Mouse (Mus musculus): ENCODE measurements around the gene Hist2h2be. TPM values are rescaled to one million over a fixed set of nuclear protein-coding genes. Genes with fewer than 3 reads are reported as not detected.

The Hist2h2be gene
- polyA plus RNA-seq, 1 experiment, result 9.4 TPM

GRCm38 (mm10) chr3:96247356-96248140 lies 26.6 kb downstream of the Hist2h2be start:
- 15% methylated on average over 11 of the region's 11 CpGs for WGBS
- Histone ChIP-seq H3K4me1 (ENCODE audit: control insufficient read depth, insufficient read depth, low read length) (peaks cover 7% of the 10 kb centered on the region), H3K4me3 (replicated peaks; ENCODE audit: control insufficient read depth, low read depth, low read length) (peak overlapping the region; percentile 60), H3K27ac (ENCODE audit: control insufficient read depth, insufficient read depth, low read depth, low read length, poor library complexity) (peak overlapping the region; percentile 88)
- TF ChIP-seq CTCF (IDR thresholded peaks at IDR 0.05; ENCODE audit: control insufficient read depth, insufficient read depth, low read length) (no peak), POLR2A (IDR thresholded peaks at IDR 0.05; ENCODE audit: borderline replicate concordance, control insufficient read depth, low read depth, low read length) (no peak)

GRCm38 (mm10) chr3:96248141-96249033 lies 27.5 kb downstream of the Hist2h2be start:
- peak overlapping the region; percentile 50 for H3K4me3 ChIP-seq (replicated peaks; ENCODE audit: control insufficient read depth, low read depth, low read length)
- TF ChIP-seq POLR2A (IDR thresholded peaks at IDR 0.05; ENCODE audit: borderline replicate concordance, control insufficient read depth, low read depth, low read length) (no peak), CTCF (IDR thresholded peaks at IDR 0.05; ENCODE audit: control insufficient read depth, insufficient read depth, low read length) (no peak)
- 65% methylated on average over 6 of the region's 6 CpGs for whole genome bisulfite sequencing
- peak overlapping the region; percentile 69 for H3K27ac ChIP-seq (ENCODE audit: control insufficient read depth, insufficient read depth, low read depth, low read length, poor library complexity)
- H3K4me1 ChIP-seq (ENCODE audit: control insufficient read depth, insufficient read depth, low read length), result peaks cover 7% of the 10 kb centered on the region

GRCm38 (mm10) chr3:96249034-96249345 lies 28.1 kb downstream of the Hist2h2be start:
- Histone ChIP-seq H3K27ac (ENCODE audit: control insufficient read depth, insufficient read depth, low read depth, low read length, poor library complexity) (peak overlapping the region; percentile 69; the same call in 1 of the 2 replicates), H3K4me3 (replicated peaks; ENCODE audit: control insufficient read depth, low read depth, low read length) (peak overlapping the region; percentile 12), H3K4me1 (ENCODE audit: control insufficient read depth, insufficient read depth, low read length) (peaks cover 4% of the 10 kb centered on the region)
- TF ChIP-seq POLR2A (IDR thresholded peaks at IDR 0.05; ENCODE audit: borderline replicate concordance, control insufficient read depth, low read depth, low read length), result no peak
- 86% methylated on average over 4 of the region's 4 CpGs for WGBS

DNA sequence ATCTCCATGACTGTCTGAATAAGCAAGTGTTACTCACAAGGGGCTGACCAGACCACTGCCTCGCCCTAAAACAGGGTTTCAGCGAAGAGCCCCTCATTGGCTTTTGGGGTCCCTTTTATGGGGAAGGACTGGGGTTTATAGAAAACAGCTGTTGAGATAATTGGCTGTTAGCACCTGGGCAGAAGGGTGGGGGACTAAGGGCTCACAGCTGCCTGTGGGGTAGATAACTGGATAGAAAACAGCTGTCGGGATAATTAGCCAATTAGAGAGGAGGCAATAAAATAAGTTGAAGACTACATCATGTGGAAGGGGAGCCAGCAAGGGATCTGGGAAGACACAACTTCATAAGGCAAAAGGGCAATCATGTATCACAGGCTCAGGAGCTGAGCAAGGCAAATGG lies 30.0 kb downstream of the Hist2h2be start:
- no peak for TF ChIP-seq POLR2A (IDR thresholded peaks at IDR 0.05; ENCODE audit: borderline replicate concordance, control insufficient read depth, low read depth, low read length)
- no peak for TF ChIP-seq CTCF (IDR thresholded peaks at IDR 0.05; ENCODE audit: control insufficient read depth, insufficient read depth, low read length)
- H3K4me3 ChIP-seq (replicated peaks; ENCODE audit: control insufficient read depth, low read depth, low read length), result no peak overlapping the region
- 77% methylated on average over 3 of the region's 3 CpGs for WGBS
- H3K27ac ChIP-seq (ENCODE audit: control insufficient read depth, insufficient read depth, low read depth, low read length, poor library complexity), result peak overlapping the region; percentile 40; the same call in 1 of the 2 replicates
- H3K4me1 ChIP-seq (ENCODE audit: control insufficient read depth, insufficient read depth, low read length), result peaks cover 3% of the 10 kb centered on the region

DNA sequence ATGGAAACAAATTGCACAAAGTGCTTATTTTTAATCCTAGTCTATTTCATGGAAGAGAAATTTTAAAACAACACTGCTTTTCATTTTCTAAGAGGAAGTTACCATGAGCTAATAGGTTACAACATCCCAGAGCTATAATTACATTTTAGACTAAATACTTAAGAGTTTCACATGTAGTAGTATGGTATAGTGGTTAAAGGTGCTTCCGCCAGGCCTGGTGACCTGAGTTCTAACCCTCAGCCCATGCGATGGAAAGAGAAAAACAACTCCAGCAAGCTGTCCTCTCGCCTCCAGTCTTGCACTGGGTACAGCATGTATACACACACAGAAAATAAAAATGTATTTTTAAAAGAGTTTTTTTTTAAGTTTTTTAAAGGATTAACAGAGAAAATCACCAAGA lies 30.9 kb downstream of the Hist2h2be start:
- H3K4me1 ChIP-seq (ENCODE audit: control insufficient read depth, insufficient read depth, low read length), result peaks cover 3% of the 10 kb centered on the region
- 37% methylated on average over 3 of the region's 3 CpGs for whole genome bisulfite sequencing
- TF ChIP-seq POLR2A (IDR thresholded peaks at IDR 0.05; ENCODE audit: borderline replicate concordance, control insufficient read depth, low read depth, low read length), result no peak
- no peak for TF ChIP-seq CTCF (IDR thresholded peaks at IDR 0.05; ENCODE audit: control insufficient read depth, insufficient read depth, low read length)
- no peak overlapping the region for H3K4me3 ChIP-seq (replicated peaks; ENCODE audit: control insufficient read depth, low read depth, low read length)
- no peak overlapping the region; the same call in 1 of the 2 replicates for H3K27ac ChIP-seq (ENCODE audit: control insufficient read depth, insufficient read depth, low read depth, low read length, poor library complexity)

GRCm38 (mm10) chr3:96254683-96255355 lies 33.9 kb downstream of the Hist2h2be start:
- TF ChIP-seq POLR2A (IDR thresholded peaks at IDR 0.05; ENCODE audit: borderline replicate concordance, control insufficient read depth, low read depth, low read length) (no peak), CTCF (IDR thresholded peaks at IDR 0.05; ENCODE audit: control insufficient read depth, insufficient read depth, low read length) (no peak)
- peak overlapping the region; percentile 63 for H3K27ac ChIP-seq (ENCODE audit: control insufficient read depth, insufficient read depth, low read depth, low read length, poor library complexity)
- no peak overlapping the region for H3K4me3 ChIP-seq (replicated peaks; ENCODE audit: control insufficient read depth, low read depth, low read length)
- 61% methylated on average over 10 of the region's 10 CpGs for WGBS
- H3K4me1 ChIP-seq (ENCODE audit: control insufficient read depth, insufficient read depth, low read length), result peaks cover 1% of the 10 kb centered on the region; the same call in 1 of the 2 replicates

GRCm38 (mm10) chr3:96255926-96256593 lies 35.1 kb downstream of the Hist2h2be start:
- no peak overlapping the region for H3K27ac ChIP-seq (ENCODE audit: control insufficient read depth, insufficient read depth, low read depth, low read length, poor library complexity)
- 46% methylated on average over 5 of the region's 5 CpGs for WGBS
- H3K4me1 ChIP-seq (ENCODE audit: control insufficient read depth, insufficient read depth, low read length), result peaks cover under 1% of the 10 kb centered on the region; the same call in 1 of the 2 replicates
- no peak overlapping the region for H3K4me3 ChIP-seq (replicated peaks; ENCODE audit: control insufficient read depth, low read depth, low read length)
- no peak for TF ChIP-seq CTCF (IDR thresholded peaks at IDR 0.05; ENCODE audit: control insufficient read depth, insufficient read depth, low read length)
- TF ChIP-seq POLR2A (IDR thresholded peaks at IDR 0.05; ENCODE audit: borderline replicate concordance, control insufficient read depth, low read depth, low read length), result no peak

All from bone marrow, adult 2 months (tissue).